Mouse (Mus musculus): ENCODE data around the gene Cep57l1. TPM values are rescaled to one million over a fixed set of nuclear protein-coding genes. Genes with fewer than 3 reads are reported as not detected.

Cep57l1 gene
- polyA plus RNA-seq, 1 experiment from 2014 or later: 29.2 TPM

- DNase-seq (ENCODE audit: low spot score): peak; percentile 81
These were observed 130.8 kb downstream of the Cep57l1 start for GRCm38 (mm10) chr10:41678746-41679360.

GRCm38 (mm10) chr10:41677396-41677795 is 132.3 kb downstream of the Cep57l1 start:
- DNase-seq (ENCODE audit: low spot score): no peak

GRCm38 (mm10) chr10:41676661-41677061 is 133.0 kb downstream of the Cep57l1 start:
- no peak for DNase-seq (ENCODE audit: low spot score)

GRCm38 (mm10) chr10:41675842-41676571 is 133.7 kb downstream of the Cep57l1 start:
- no peak for DNase-seq (ENCODE audit: low spot score)

- no peak for DNase-seq (ENCODE audit: low spot score)
These were observed 134.4 kb downstream of the Cep57l1 start for GRCm38 (mm10) chr10:41675243-41675642.

GRCm38 (mm10) chr10:41674362-41674761 is 135.3 kb downstream of the Cep57l1 start:
- DNase-seq (ENCODE audit: low spot score): no peak

- DNase-seq (ENCODE audit: low spot score): no peak
These were observed 139.5 kb downstream of the Cep57l1 start for GRCm38 (mm10) chr10:41670196-41670595.

Small RNA genes within 50 kb of the gene (microRNA-seq; reads per million reads assigned to microRNA genes)
- gene Mir3473b (ENCODE audit: borderline number of aligned reads): not detected

Other genes with a start within 250 kb of the Cep57l1 start
- gene Ccdc162, start 93.2 kb downstream of the Cep57l1 start, polyA plus RNA-seq (2015; fragmentation: Nextera tagmentation; extraction: Ambion mirVana): 2.3 and 2.4 TPM in 2 replicates
- gene Sesn1, start 64 bp upstream of the Cep57l1 start, polyA plus RNA-seq (2015; fragmentation: Nextera tagmentation; extraction: Ambion mirVana): 66.5 and 69.4 TPM in 2 replicates
- 0.25 and 0.45 TPM in 2 replicates for gene Armc2, start 208.6 kb upstream of the Cep57l1 start, polyA plus RNA-seq (2015; fragmentation: Nextera tagmentation; extraction: Ambion mirVana)